Mouse (Mus musculus) ovary, adult 2 months (tissue): ENCODE data around the gene BC048403. TPM values are rescaled to one million over a fixed set of nuclear protein-coding genes. Genes with fewer than 3 reads are reported as not detected.

ENCODE experiments used
- polyA plus RNA-seq: library from polyadenylated mRNA; depleted of rRNA; stranded (reverse); fragments of >200 nt; gene quantifications from 2 replicates; pipeline ENCODE4 v1.2.3, GENCODE M21; 2012; rRNA removed

The BC048403 gene
- 6.6 and 7.1 TPM in 2 replicates for polyA plus RNA-seq

GRCm38 (mm10) chr10:121739548-121740505 lies at the start of gene BC048403:
Gene BC048403 (plus strand): TSS chr10:121739937.

Other genes starting within 250 kb of the BC048403 start
- 5.7 and 7.2 TPM in 2 replicates for gene Tbk1, start 153.2 kb upstream of the BC048403 start, polyA plus RNA-seq
- 111 and 112 TPM in 2 replicates for gene Xpot, start 113.6 kb upstream of the BC048403 start, polyA plus RNA-seq
- gene D930020B18Rik, start 98.3 kb upstream of the BC048403 start, polyA plus RNA-seq = 0.19 and 0.39 TPM in 2 replicates